Mouse (Mus musculus): ENCODE results near the gene Olfr364-ps1. TPM values are rescaled to one million over a fixed set of nuclear protein-coding genes. Genes with fewer than 3 reads are reported as not detected.

Gene Olfr364-ps1
- polyA plus RNA-seq (2015; fragmentation: Nextera tagmentation; extraction: Ambion mirVana): not detected in 2 replicates

DNA sequence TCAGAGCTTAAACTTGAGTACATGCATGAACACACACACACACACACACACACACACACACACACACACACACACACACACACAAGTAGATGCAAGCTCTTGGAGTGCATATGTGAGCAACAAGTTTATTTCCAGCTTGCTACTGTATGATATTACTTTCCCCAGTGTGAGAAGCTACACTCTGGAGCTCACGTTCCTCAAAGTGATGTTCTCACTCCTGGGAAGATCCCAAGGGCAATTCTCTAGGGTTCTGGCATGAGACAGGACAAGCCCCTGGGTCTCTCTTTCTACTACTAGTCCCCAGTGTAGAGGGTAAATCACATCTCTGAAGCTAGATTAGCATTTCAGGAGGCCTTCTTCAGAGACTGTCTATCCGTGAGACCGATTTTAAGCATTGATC lies at the start of gene Olfr364-ps1:
Gene Olfr364-ps1 (plus strand): TSS at position 301 of the 400 bp plus-strand sequence.
- H3K9ac ChIP-seq: no peak within 1 kb of the TSS
- no peak within 1 kb of the TSS for H3K4me3 ChIP-seq
- ATAC-seq (ENCODE audit: insufficient number of reproducible peaks, low FRiP score, low TSS enrichment, low read depth): no peak
- no peak within 1 kb of the TSS for H3K4me2 ChIP-seq
- H3K27me3 ChIP-seq: no peaks in the 10 kb centered on the region
- H3K27ac ChIP-seq: no peak within 1 kb of the TSS
- WGBS: 79% methylated on average over 3 of the region's 3 CpGs
- no peaks in the 10 kb centered on the region for H3K36me3 ChIP-seq
- H3K9me3 ChIP-seq: no peaks in the 10 kb centered on the region
- no peaks in the 10 kb centered on the region for H3K4me1 ChIP-seq

DNA sequence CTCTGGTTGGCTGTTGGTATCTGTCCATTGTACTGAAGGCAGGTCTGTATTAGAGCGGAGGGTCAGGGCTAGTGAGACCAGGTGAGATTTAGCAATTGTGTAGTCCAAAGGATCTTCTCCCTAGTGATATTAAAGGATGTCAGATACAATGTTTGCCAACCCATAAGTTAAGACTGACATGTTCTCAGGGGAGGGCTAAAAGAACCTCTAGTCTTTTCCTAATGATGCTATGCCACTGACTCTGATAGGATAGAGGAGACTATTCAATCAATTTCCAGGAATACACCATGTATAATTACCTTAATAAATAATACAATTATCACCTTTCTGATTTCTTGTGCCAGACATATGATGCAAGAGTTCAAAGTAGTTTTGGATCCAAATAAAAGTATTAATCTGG lies 21.3 kb upstream of the Olfr364-ps1 start, which contains the start of gene Olfr362:
Gene Olfr362 (minus strand): TSS at position 101 of the 400 bp plus-strand sequence.
- no peaks in the 10 kb centered on the region for H3K4me1 ChIP-seq
- no peak within 1 kb of the TSS for H3K27ac ChIP-seq
- H3K36me3 ChIP-seq: no peaks in the 10 kb centered on the region
- ATAC-seq (ENCODE audit: insufficient number of reproducible peaks, low FRiP score, low TSS enrichment, low read depth): no peak
- 0 out of 2 replicates have a peak, but pooled peaks cover 3% of the 10 kb centered on the region for H3K9me3 ChIP-seq
- no peak within 1 kb of the TSS for H3K4me3 ChIP-seq
- H3K9ac ChIP-seq: no peak within 1 kb of the TSS
- WGBS: 88% methylated on average over 1 of the region's 1 CpGs
- no peak within 1 kb of the TSS for H3K4me2 ChIP-seq
- H3K27me3 ChIP-seq: no peaks in the 10 kb centered on the region

DNA sequence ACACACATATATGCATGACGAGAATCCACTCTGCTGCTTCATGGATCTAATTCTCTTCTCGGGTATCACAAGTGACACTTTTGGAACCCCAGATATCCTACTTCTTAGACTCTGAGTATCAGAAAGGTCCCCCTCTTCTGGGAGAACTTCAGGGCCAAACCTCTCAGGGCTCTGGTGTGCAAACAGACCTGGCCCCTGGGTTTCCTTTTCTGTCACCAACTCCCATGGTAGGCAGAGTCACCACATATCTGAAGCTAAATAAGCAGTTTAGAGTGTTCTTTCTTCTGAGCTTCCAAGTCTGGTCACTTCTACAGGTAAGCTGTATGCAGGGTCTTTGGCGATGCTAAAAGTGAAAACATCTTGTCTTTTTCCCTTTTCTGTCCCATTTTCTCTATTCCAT lies 48.8 kb downstream of the Olfr364-ps1 start, which contains the start of gene Olfr365:
Gene Olfr365 (plus strand): TSS at position 301 of the 400 bp plus-strand sequence.
- Histone ChIP-seq H3K27me3 (no peaks in the 10 kb centered on the region), H3K9me3 (no peaks in the 10 kb centered on the region), H3K36me3 (no peaks in the 10 kb centered on the region), H3K27ac (no peak within 1 kb of the TSS), H3K4me3 (no peak within 1 kb of the TSS), H3K4me1 (no peaks in the 10 kb centered on the region), H3K9ac (no peak within 1 kb of the TSS), H3K4me2 (no peak within 1 kb of the TSS)
- WGBS: 80% methylated on average over 3 of the region's 3 CpGs
- ATAC-seq (ENCODE audit: insufficient number of reproducible peaks, low FRiP score, low TSS enrichment, low read depth): no peak

Other genes with a start within 250 kb of the Olfr364-ps1 start
- gene Olfr353, start 246.4 kb upstream of the Olfr364-ps1 start, polyA plus RNA-seq (2015; fragmentation: Nextera tagmentation; extraction: Ambion mirVana): not detected in 2 replicates
- not detected in 2 replicates for gene Olfr354, start 233.6 kb upstream of the Olfr364-ps1 start, polyA plus RNA-seq (2015; fragmentation: Nextera tagmentation; extraction: Ambion mirVana)
- gene Olfr355, start 210.4 kb upstream of the Olfr364-ps1 start, polyA plus RNA-seq (2015; fragmentation: Nextera tagmentation; extraction: Ambion mirVana): not detected in 2 replicates
- not detected in 2 replicates for gene Olfr356, start 202.2 kb upstream of the Olfr364-ps1 start, polyA plus RNA-seq (2015; fragmentation: Nextera tagmentation; extraction: Ambion mirVana)
- not detected in 2 replicates for gene Olfr357, start 145.5 kb upstream of the Olfr364-ps1 start, polyA plus RNA-seq (2015; fragmentation: Nextera tagmentation; extraction: Ambion mirVana)
- gene Olfr358, start 130.0 kb upstream of the Olfr364-ps1 start, polyA plus RNA-seq (2015; fragmentation: Nextera tagmentation; extraction: Ambion mirVana): not detected in 2 replicates
- gene Olfr360, start 73.6 kb upstream of the Olfr364-ps1 start, polyA plus RNA-seq (2015; fragmentation: Nextera tagmentation; extraction: Ambion mirVana): not detected in 2 replicates
- gene Olfr361, start 50.0 kb upstream of the Olfr364-ps1 start, polyA plus RNA-seq (2015; fragmentation: Nextera tagmentation; extraction: Ambion mirVana): not detected in 2 replicates
- gene Olfr362, start 21.4 kb upstream of the Olfr364-ps1 start, polyA plus RNA-seq (2015; fragmentation: Nextera tagmentation; extraction: Ambion mirVana): not detected in 2 replicates
- not detected in 2 replicates for gene Olfr365, start 48.9 kb downstream of the Olfr364-ps1 start, polyA plus RNA-seq (2015; fragmentation: Nextera tagmentation; extraction: Ambion mirVana)
- gene Olfr366, start 72.3 kb downstream of the Olfr364-ps1 start, polyA plus RNA-seq (2015; fragmentation: Nextera tagmentation; extraction: Ambion mirVana): not detected in 2 replicates
- not detected in 2 replicates for gene Olfr368, start 187.2 kb downstream of the Olfr364-ps1 start, polyA plus RNA-seq (2015; fragmentation: Nextera tagmentation; extraction: Ambion mirVana)
- gene Pdcl, start 220.0 kb downstream of the Olfr364-ps1 start, polyA plus RNA-seq (2015; fragmentation: Nextera tagmentation; extraction: Ambion mirVana): 38.5 TPM in 2 replicates